Mouse (Mus musculus) bone marrow, adult 2 months (tissue): ENCODE data around the gene Trpm4.

Experiments used
- CTCF ChIP-seq: fragments of 200-500 bp; IDR thresholded peaks from 2 replicates; pipeline ENCODE4 v1.5.1; 2011; ENCODE audit warnings: low read length, control low read depth; ENCODE audit not compliant: control insufficient read depth, insufficient read depth
- POLR2A ChIP-seq: fragments of 200-500 bp; IDR thresholded peaks from 2 replicates; pipeline ENCODE4 v1.6.1; 2011; ENCODE audit warnings: low read depth, mild to moderate bottlenecking, control low read depth, low read length, borderline replicate concordance; ENCODE audit not compliant: control insufficient read depth

GRCm38 (mm10) chr7:45368178-45368577 is 34.6 kb upstream of the Trpm4 start:
- TF ChIP-seq CTCF (no peak), POLR2A (no peak)
